Mouse (Mus musculus) left cerebral cortex, postnatal 4 days (tissue): ENCODE results near the gene Rps13. TPM values are rescaled to one million over a fixed set of nuclear protein-coding genes. Genes with fewer than 3 reads are reported as not detected.

Source experiments
- DNase-seq: peaks from one replicate; pipeline ENCODE4 v3.0.0-alpha.2; 2022
- intact Hi-C: fragments of 180-260 bp; cut with DNase I; formaldehyde crosslinking; loops from one replicate; pipeline ENCODE4 v1.15.1; 2025
- total RNA-seq, 2 experiments: library from RNA; stranded (reverse); gene quantifications; 2 replicates each; pipeline ENCODE4 v1.2.3; 2021

Rps13 gene
- total RNA-seq, 2 experiments from 2014 or later: 355 to 388 TPM

GRCm38 (mm10) chr7:116298389-116298788 lies 35.6 kb downstream of the Rps13 start:
- intact Hi-C loops: no loop called here
- DNase-seq: peak; percentile 81

- DNase-seq: no peak
- intact Hi-C loops: no loop called here
These were observed 39.0 kb downstream of the Rps13 start for GRCm38 (mm10) chr7:116294961-116295360.

GRCm38 (mm10) chr7:116292377-116292776 lies 41.6 kb downstream of the Rps13 start:
- intact Hi-C loops: no loop called here
- no peak for DNase-seq

- intact Hi-C loops: no loop called here
- DNase-seq: no peak
These were observed 43.4 kb downstream of the Rps13 start for GRCm38 (mm10) chr7:116290559-116290958.

GRCm38 (mm10) chr7:116288996-116289395 lies 45.0 kb downstream of the Rps13 start:
- intact Hi-C loops: no loop called here
- no peak for DNase-seq

GRCm38 (mm10) chr7:116287959-116288358 lies 46.0 kb downstream of the Rps13 start:
- no peak for DNase-seq
- intact Hi-C loops: no loop called here

- DNase-seq: no peak
- intact Hi-C loops: no loop called here
These were observed 47.2 kb downstream of the Rps13 start for GRCm38 (mm10) chr7:116286611-116287355.

GRCm38 (mm10) chr7:116286173-116286572 lies 47.8 kb downstream of the Rps13 start:
- peak; percentile 20 for DNase-seq
- intact Hi-C loops: no loop called here

GRCm38 (mm10) chr7:116285216-116285615 lies 48.8 kb downstream of the Rps13 start:
- intact Hi-C loops: no loop called here
- no peak for DNase-seq

GRCm38 (mm10) chr7:116282755-116283154 lies 51.2 kb downstream of the Rps13 start:
- intact Hi-C loops: no loop called here
- DNase-seq: peak; percentile 49

Other genes with a start within 250 kb of the Rps13 start
- gene Gm4353, start 249.6 kb downstream of the Rps13 start, total RNA-seq: 1 to 10 TPM; 3.9 to 4.6 TPM
- 10 to 100 TPM; 13.7 to 16.1 TPM for gene Plekha7, start 25.8 kb downstream of the Rps13 start, total RNA-seq
- 10 to 100 TPM; 21.0 to 25.5 TPM for gene Pik3c2a, start 109.3 kb upstream of the Rps13 start, total RNA-seq
- 10 to 100 TPM; 38.6 to 43.5 TPM for gene Nucb2, start 170.2 kb upstream of the Rps13 start, total RNA-seq